Mouse (Mus musculus) heart, adult 2 months (tissue): ENCODE measurements around the gene Prmt3.

Source experiments
- CTCF ChIP-seq: fragments of 200-600 bp; IDR thresholded peaks from 2 replicates; pipeline ENCODE4 v1.8.1; 2022; ENCODE audit warnings: antibody characterized with exemption, mild to moderate bottlenecking, moderate library complexity
- EP300 ChIP-seq: fragments of 200-500 bp; IDR thresholded peaks from 2 replicates; pipeline ENCODE4 v1.6.1; 2011; ENCODE audit warnings: low read depth, low read length, control low read depth; ENCODE audit not compliant: insufficient read depth
- POLR2A ChIP-seq: fragments of 200-500 bp; IDR thresholded peaks from 2 replicates; pipeline ENCODE4 v1.6.1; 2011; ENCODE audit warnings: mild to moderate bottlenecking, low read depth, low read length, control low read depth; ENCODE audit not compliant: insufficient read depth

GRCm38 (mm10) chr7:49824581-49824980 lies 46.4 kb downstream of the Prmt3 start:
- no peak for TF ChIP-seq CTCF
- no peak for TF ChIP-seq POLR2A
- TF ChIP-seq EP300, result no peak
